Mouse (Mus musculus) splenic B cell, adult 2 months (primary cell): ENCODE results near the gene Lrp6.

Experiments
- DNase-seq: peaks from one replicate; pipeline ENCODE4 v3.0.0-alpha.2; 2011; ENCODE audit warnings: low read depth, low spot score
- H3K27me3 ChIP-seq: 2 replicates; pipeline ENCODE4 v1.6.1; 2012; ENCODE audit warnings: mild to moderate bottlenecking, low read length, moderate library complexity, mixed read lengths; ENCODE audit not compliant: control insufficient read depth, poor library complexity, insufficient read depth, severe bottlenecking
- H3K36me3 ChIP-seq: 2 replicates; pipeline ENCODE4 v1.6.1; 2012; ENCODE audit warnings: mild to moderate bottlenecking, low read length, moderate library complexity, mixed read lengths; ENCODE audit not compliant: control insufficient read depth, poor library complexity, insufficient read depth, severe bottlenecking

The Lrp6 gene

DNA sequence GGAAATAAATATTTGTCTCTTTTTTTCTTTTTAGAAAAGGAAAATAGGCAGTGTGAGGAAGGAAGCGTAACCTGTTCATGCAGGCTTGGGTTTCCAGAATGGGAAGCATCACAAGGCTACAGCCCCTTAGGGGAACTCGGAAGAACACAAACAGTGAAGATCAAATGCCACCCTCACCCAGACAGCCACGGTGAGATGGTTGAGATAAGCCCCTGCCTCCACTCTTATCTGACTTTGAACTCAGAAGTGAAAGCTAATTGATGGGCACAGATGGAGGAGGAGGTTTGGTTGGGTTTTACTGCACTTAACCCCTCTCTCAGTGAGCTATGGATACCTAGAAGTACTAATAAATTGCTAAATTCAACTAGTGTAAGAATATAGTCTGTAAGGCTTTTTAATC is 33.7 kb downstream of the Lrp6 start:
- Histone ChIP-seq H3K27me3 (no peaks in the 10 kb centered on the region), H3K36me3 (no peaks in the 10 kb centered on the region)
- DNase-seq, result no peak

DNA sequence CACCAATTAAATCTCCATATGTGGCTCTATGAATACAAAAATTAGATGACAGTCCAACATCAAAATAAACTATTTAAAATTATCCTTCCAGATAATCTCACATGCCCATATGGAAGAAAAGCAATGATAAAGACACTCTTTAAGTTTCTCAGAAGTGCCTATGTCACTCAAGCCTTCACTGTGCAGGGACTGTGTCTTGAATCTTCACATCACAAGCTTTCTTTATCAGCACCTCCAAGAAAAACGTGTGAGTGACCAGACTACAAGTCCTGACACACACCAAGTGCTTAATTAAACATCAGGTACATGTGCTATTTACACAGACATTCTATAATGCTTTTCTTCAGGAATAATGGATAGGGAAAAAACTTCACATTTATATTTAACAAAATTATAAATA is 34.8 kb downstream of the Lrp6 start:
- H3K27me3 ChIP-seq, result no peaks in the 10 kb centered on the region
- no peaks in the 10 kb centered on the region for H3K36me3 ChIP-seq
- no peak for DNase-seq

GRCm38 (mm10) chr6:134529340-134529739 is 37.4 kb downstream of the Lrp6 start:
- DNase-seq, result no peak
- H3K27me3 ChIP-seq, result no peaks in the 10 kb centered on the region
- no peaks in the 10 kb centered on the region for H3K36me3 ChIP-seq

DNA sequence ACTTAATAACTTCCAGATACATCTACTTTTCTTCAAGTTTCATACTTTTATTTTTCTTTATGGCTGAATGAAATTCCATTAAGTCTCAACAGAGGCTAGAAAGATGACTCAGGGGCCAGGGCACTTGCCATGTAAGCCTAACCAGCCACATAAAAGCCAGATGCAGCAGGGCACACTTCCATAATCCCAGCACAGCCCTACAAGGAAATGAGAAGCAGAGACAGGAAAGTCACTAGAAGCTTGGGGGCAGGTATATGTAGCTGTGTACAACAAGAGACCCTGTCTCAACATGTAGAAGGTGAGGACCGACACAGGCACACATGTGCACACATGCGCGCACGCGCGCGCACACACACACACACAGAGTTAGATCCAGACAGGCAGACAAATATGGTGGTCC is 38.4 kb downstream of the Lrp6 start:
- no peak for DNase-seq
- no peaks in the 10 kb centered on the region for H3K27me3 ChIP-seq
- no peaks in the 10 kb centered on the region for H3K36me3 ChIP-seq

- no peaks in the 10 kb centered on the region for H3K27me3 ChIP-seq
- no peaks in the 10 kb centered on the region for H3K36me3 ChIP-seq
- DNase-seq, result no peak
Observed at GRCm38 (mm10) chr6:134527596-134528128, 39.1 kb downstream of the Lrp6 start.

DNA sequence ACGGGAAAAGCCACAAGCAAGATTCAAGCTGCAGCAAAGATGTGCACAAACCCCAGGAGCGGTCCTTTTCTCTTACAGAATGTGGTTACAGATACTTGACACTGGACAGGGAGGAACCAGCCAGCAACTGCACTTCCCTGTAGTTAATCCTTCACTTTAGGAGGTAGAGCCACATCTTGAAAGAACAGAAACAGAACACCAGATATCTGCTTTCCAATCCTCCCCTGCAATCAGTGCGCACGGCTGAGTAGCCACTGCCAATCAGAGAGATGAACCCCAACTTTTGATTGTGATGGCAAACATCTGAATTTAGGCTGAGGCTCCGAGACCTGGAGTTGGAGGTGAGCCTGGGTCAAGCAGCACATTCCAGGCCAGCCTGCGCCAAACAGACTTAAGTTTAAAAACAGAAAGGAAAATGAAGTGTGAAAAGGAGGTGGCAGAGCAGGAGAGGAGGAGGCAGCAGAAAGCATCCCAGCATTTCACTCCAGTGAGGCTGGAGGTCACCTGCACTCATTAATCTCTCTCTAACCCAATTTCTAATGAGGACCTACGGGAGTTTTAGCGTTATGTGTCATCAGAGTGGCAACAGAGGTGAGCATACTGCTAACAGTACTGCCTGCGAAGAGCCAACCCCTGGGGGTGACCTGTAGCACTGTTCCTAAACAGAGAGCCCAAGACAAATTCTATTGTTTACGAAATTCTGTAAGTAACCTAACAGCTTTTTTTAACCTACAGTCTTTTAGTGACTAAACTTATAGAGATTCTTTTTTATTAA is 39.8 kb downstream of the Lrp6 start:
- DNase-seq, result no peak
- H3K36me3 ChIP-seq, result no peaks in the 10 kb centered on the region
- no peaks in the 10 kb centered on the region for H3K27me3 ChIP-seq

DNA sequence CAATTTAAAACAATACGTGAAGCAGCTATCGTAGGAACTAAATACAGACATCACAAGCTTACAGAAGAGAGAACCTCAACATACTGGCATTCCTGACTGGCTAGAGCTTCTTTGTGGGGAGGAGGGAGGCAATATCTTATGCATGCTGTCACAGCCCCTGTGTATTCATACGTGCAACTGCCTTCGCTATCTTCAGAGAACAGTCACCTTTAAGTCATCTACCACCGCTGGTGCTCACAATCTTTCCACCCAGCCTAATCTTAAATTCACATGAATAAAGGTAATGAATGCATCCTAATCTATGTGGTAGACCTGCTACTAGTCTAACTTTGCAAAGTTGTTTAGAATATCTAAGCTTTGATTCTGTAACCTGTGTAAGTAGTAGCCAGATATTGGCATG is 40.5 kb downstream of the Lrp6 start:
- Histone ChIP-seq H3K27me3 (no peaks in the 10 kb centered on the region), H3K36me3 (no peaks in the 10 kb centered on the region)
- DNase-seq, result no peak

DNA sequence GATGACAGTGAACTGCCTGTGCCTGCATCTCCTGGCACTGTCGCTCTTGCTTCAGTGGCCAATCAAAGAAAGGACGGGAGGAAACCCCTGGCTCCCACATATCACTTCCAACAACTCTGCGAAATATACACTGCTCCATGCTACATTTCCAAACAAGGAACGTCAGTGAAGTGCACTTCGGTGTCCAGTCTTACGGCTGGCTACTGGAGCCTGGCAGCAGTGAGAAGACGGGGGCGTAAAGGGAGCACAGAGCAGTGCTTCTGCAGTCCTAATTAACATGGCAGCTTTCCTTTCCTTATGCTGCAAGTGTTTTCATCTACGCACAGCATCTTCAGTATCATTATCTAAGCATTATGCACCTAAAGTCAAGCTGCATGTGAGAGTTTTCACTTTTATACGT is 45.4 kb downstream of the Lrp6 start:
- Histone ChIP-seq H3K27me3 (no peaks in the 10 kb centered on the region), H3K36me3 (0 out of 2 replicates have a peak, but pooled peaks cover 3% of the 10 kb centered on the region)

DNA sequence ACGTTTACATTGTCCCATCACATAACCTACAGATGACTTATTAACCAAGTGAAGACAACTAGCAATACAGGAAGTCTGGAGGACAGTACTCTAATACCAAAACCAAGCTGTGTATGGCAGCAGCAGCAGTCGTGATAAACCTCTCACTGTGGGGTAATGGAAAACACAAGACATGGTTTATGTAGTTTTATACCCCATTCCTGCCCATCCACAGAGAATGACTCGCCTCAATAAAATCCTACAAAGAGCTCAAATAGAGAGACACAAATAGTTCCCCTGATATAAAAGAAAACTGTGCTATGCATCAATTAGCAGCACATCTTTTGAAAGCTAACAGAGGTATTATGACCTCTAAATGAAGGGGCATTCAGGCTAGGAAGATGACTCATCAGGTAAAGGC is 45.9 kb downstream of the Lrp6 start:
- DNase-seq, result no peak
- no peaks in the 10 kb centered on the region for H3K27me3 ChIP-seq

More for the DNA sequence above, 45.4 kb downstream of the Lrp6 start:
- DNase-seq, result no peak

DNA sequence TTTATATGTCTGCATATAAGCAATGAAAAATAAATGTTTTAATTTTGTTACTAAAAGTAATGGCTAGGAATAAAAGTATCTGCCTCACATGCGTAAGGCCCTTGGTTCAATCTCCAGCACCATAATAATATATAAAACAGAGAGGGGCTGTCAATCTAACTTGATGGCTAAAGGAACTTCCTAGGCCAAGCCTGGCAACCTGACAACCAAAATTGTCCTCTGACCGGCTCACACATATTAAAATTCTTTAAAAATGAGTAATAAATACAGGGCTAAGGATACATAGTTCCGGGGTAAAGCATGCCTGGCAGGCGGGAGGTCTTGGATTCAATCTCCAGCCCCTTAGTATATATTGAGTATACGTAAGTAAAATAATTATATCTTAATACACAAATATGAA is 48.3 kb downstream of the Lrp6 start:
- DNase-seq, result no peak
- 0 out of 2 replicates have a peak, but pooled peaks cover 3% of the 10 kb centered on the region for H3K36me3 ChIP-seq
- no peaks in the 10 kb centered on the region for H3K27me3 ChIP-seq

More for the DNA sequence above, 45.9 kb downstream of the Lrp6 start:
- 0 out of 2 replicates have a peak, but pooled peaks cover 3% of the 10 kb centered on the region for H3K36me3 ChIP-seq

- 0 out of 2 replicates have a peak, but pooled peaks cover 3% of the 10 kb centered on the region for H3K36me3 ChIP-seq
- DNase-seq, result no peak
- no peaks in the 10 kb centered on the region for H3K27me3 ChIP-seq
Observed at GRCm38 (mm10) chr6:134517141-134517540, 49.6 kb downstream of the Lrp6 start.

DNA sequence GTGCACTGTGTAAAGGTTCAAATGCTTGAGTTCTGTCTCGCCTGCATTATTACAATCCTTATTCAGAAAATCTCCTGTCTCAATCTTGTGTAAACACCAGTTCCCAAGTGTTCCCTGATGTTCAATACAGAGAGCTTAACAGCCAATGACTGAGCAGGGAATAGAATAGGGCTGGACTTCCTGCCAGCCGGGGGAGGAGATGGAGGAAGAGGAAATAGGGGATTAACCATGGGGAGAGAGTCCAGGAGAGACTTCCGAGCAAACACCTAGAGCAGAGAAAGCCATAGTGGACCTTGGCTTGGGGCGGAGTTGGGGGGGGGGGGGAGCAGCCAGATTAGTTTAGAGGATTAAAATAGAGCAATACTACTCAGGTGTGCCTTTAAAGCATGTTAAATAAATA is 51.3 kb downstream of the Lrp6 start:
- DNase-seq, result no peak
- H3K36me3 ChIP-seq, result 0 out of 2 replicates have a peak, but pooled peaks cover 3% of the 10 kb centered on the region
- no peaks in the 10 kb centered on the region for H3K27me3 ChIP-seq

- no peak for DNase-seq
- H3K27me3 ChIP-seq, result no peaks in the 10 kb centered on the region
- no peaks in the 10 kb centered on the region for H3K36me3 ChIP-seq
Observed at GRCm38 (mm10) chr6:134513896-134514510, 52.8 kb downstream of the Lrp6 start.

DNA sequence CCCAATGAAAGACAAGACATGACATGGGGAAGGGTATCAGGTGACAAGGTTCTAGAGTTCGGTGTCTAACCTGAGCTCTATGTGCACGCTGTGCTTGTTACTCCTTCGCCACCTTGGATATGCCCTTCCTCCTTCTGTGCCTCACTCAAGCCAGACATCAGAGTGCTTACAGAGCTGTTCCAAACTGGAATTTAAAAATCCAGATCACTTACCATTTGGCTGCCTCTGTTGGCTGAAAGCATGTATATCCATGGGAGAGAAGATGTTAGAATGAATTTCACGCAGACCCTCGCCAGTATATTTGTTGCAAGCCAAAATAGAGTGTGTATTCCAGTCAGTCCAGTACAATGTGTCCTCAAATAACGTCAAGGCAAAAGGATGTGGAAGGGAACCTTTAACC is 53.8 kb downstream of the Lrp6 start:
- Histone ChIP-seq H3K36me3 (no peaks in the 10 kb centered on the region), H3K27me3 (no peaks in the 10 kb centered on the region)
- DNase-seq, result no peak

- Histone ChIP-seq H3K27me3 (no peaks in the 10 kb centered on the region), H3K36me3 (peaks cover under 1% of the 10 kb centered on the region; the same call in 1 of the 2 replicates)
- DNase-seq, result no peak
Observed at GRCm38 (mm10) chr6:134512478-134512877, 54.3 kb downstream of the Lrp6 start.
